Mouse (Mus musculus) lung, postnatal 0 days (tissue): Measurements from ENCODE around the gene Dlx6.

Experiments
- CTCF ChIP-seq: IDR thresholded peaks from 2 replicates; pipeline ENCODE4 v1.5.1; 2016; ENCODE audit warnings: antibody characterized with exemption, mild to moderate bottlenecking
- EP300 ChIP-seq: IDR thresholded peaks from 2 replicates; pipeline ENCODE4 v1.6.1; 2016; ENCODE audit warnings: antibody characterized with exemption, mild to moderate bottlenecking, control low read depth

GRCm38 (mm10) chr6:6875136-6875535 lies 12.0 kb downstream of the Dlx6 start:
- TF ChIP-seq CTCF: no peak
- no peak for TF ChIP-seq EP300
